Mouse (Mus musculus): ENCODE results near the gene Itprip.

DNA sequence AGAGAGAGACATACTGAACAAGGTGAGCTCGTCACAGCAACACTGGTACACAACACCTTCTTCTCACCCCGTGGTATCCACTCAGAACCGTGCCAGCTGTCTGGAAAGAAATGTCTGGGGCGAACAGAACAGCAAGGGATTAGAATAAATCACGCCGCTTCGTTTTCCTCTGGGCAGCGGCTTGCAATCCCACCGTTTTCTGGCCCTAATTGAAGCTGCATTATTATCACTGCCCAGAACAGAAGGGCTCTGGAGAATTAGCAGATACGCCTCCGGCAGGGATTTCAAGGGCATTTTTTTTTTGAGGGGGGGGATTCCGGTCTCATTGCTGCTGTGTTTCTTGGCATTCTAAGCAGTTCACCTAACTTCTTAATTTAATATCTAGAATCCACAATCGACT is 39.1 kb upstream of the Itprip start:
- TF ChIP-seq CTCF (IDR thresholded peaks at IDR 0.05; ENCODE audit: low read depth) (no peak), EP300 (IDR thresholded peaks at IDR 0.05; ENCODE audit: low read depth) (no peak)
